Mouse (Mus musculus) ES-E14 (cell line): ENCODE measurements at regions not wholly inside any gene's neighbourhood (a gene's known extent, or its start where the extent isn't known, plus 50 kb on each side); places are given as distances from the start of the nearest gene placed in this dataset.

Experiments
- DNase-seq: peaks from one replicate; pipeline ENCODE4 v3.0.0-alpha.2; 2013; ENCODE audit warnings: low read depth, low spot score
- H3K27ac ChIP-seq: 2 replicates; pipeline ENCODE4 v1.5.1; 2012; ENCODE audit warnings: low read depth, mild to moderate bottlenecking, low read length, moderate library complexity, mixed read lengths; ENCODE audit not compliant: poor library complexity, insufficient read depth, severe bottlenecking
- H3K36me3 ChIP-seq: 2 replicates; pipeline ENCODE4 v1.6.1; 2012; ENCODE audit warnings: mild to moderate bottlenecking, low read length, moderate library complexity, mixed read lengths; ENCODE audit not compliant: control insufficient read depth, poor library complexity, insufficient read depth, severe bottlenecking
- H3K4me1 ChIP-seq, 2 experiments: fragments of 150-350 bp in 1 of 2; sonication (generic) in 1 of 2; 2 replicates each; pipeline ENCODE4 v1.6.1; 2012; ENCODE audit warnings: low read length in 2 of 2, mild to moderate bottlenecking in 1 of 2, mixed read lengths in 1 of 2; ENCODE audit not compliant: control insufficient read depth in 2 of 2, insufficient read depth in 2 of 2, poor library complexity in 1 of 2
- H3K4me3 ChIP-seq, 2 experiments: fragments of 150-350 bp in 1 of 2; sonication (generic) in 1 of 2; 2 replicates each; pipeline ENCODE4 v1.5.1; 2012; ENCODE audit warnings: low read length in 2 of 2, low read depth in 1 of 2, mild to moderate bottlenecking in 1 of 2, mixed read lengths in 1 of 2; ENCODE audit not compliant: insufficient read depth in 1 of 2, poor library complexity in 1 of 2, severe bottlenecking in 1 of 2
- H3K9ac ChIP-seq: 2 replicates; pipeline ENCODE4 v1.6.1; 2012; ENCODE audit warnings: low read depth, mild to moderate bottlenecking, low read length, mixed read lengths; ENCODE audit not compliant: poor library complexity, insufficient read depth, severe bottlenecking
- H3K9me3 ChIP-seq: fragments of 150-350 bp; sonication (generic); 2 replicates; pipeline ENCODE4 v1.6.1; 2012; ENCODE audit warnings: low read depth, mild to moderate bottlenecking, low read length; ENCODE audit not compliant: control insufficient read depth, insufficient read depth
- CHD2 ChIP-seq: IDR thresholded peaks from 2 replicates; pipeline ENCODE4 v1.6.1; 2014; ENCODE audit warnings: mild to moderate bottlenecking, low read depth, low read length, inconsistent platforms
- HCFC1 ChIP-seq: IDR thresholded peaks from 2 replicates; pipeline ENCODE4 v1.6.1; 2012; ENCODE audit warnings: low read length, inconsistent platforms, borderline replicate concordance; ENCODE audit not compliant: insufficient read depth
- MAFK ChIP-seq: IDR thresholded peaks from 2 replicates; pipeline ENCODE4 v1.6.1; 2014; ENCODE audit warnings: mild to moderate bottlenecking, low read depth, low read length, inconsistent platforms; ENCODE audit not compliant: insufficient read depth
- ZC3H11A ChIP-seq: IDR thresholded peaks from 2 replicates; pipeline ENCODE4 v1.6.1; 2012; ENCODE audit warnings: low read depth, mild to moderate bottlenecking, inconsistent platforms, low read length, borderline replicate concordance
- ZNF384 ChIP-seq: IDR thresholded peaks from 2 replicates; pipeline ENCODE4 v1.6.1; 2012; ENCODE audit warnings: low read depth, low read length, inconsistent platforms
- in situ Hi-C, 2 experiments: fragments of 600-800 bp; cut with MboI; formaldehyde crosslinking; loops; one replicate each; pipeline ENCODE4 v1.15.1; 2025; ENCODE audit warnings: low sequenced_read_pairs in 2 of 2, inconsistent platforms in 1 of 2; ENCODE audit not compliant: unreplicated experiment in 2 of 2

- no peaks in the 10 kb centered on the region for H3K9me3 ChIP-seq
- no peaks in the 10 kb centered on the region for H3K36me3 ChIP-seq
- TF ChIP-seq ZNF384 (no peak), ZC3H11A (no peak), MAFK (no peak), CHD2 (no peak), HCFC1 (no peak)
- no peak for DNase-seq
- H3K4me1 ChIP-seq: no peaks in the 10 kb centered on the region
- no peak overlapping the region for H3K27ac ChIP-seq
- in situ Hi-C loops: no loop called here
- no peak overlapping the region for H3K4me3 ChIP-seq
- H3K9ac ChIP-seq: no peak overlapping the region
These were observed 77.1 kb upstream of the Plxna2 start for GRCm38 (mm10) chr1:194540923-194541322.

GRCm38 (mm10) chr1:194527342-194528165 lies 90.5 kb upstream of the Plxna2 start:
- Histone ChIP-seq H3K9ac (no peak overlapping the region), H3K4me3 (no peak overlapping the region), H3K36me3 (no peaks in the 10 kb centered on the region), H3K4me1 (no peaks in the 10 kb centered on the region), H3K27ac (no peak overlapping the region), H3K9me3 (no peaks in the 10 kb centered on the region)
- no peak for DNase-seq
- in situ Hi-C loops: no loop called here
- TF ChIP-seq CHD2: no peak
- no peak for TF ChIP-seq ZNF384
- no peak for TF ChIP-seq HCFC1
- TF ChIP-seq MAFK: no peak
- TF ChIP-seq ZC3H11A: no peak

- Histone ChIP-seq H3K4me1 (no peaks in the 10 kb centered on the region), H3K4me3 (no peak overlapping the region), H3K9me3 (no peaks in the 10 kb centered on the region), H3K36me3 (no peaks in the 10 kb centered on the region), H3K27ac (no peak overlapping the region), H3K9ac (no peak overlapping the region)
- TF ChIP-seq HCFC1: no peak
- no peak for TF ChIP-seq ZNF384
- TF ChIP-seq CHD2: no peak
- no peak for TF ChIP-seq MAFK
- TF ChIP-seq ZC3H11A: no peak
- in situ Hi-C loops: no loop called here
- no peak for DNase-seq
These were observed 93.0 kb upstream of the Plxna2 start for GRCm38 (mm10) chr1:194524976-194525375.

GRCm38 (mm10) chr1:194521216-194521615 lies 96.8 kb upstream of the Plxna2 start:
- no peak for TF ChIP-seq MAFK
- no peak for TF ChIP-seq ZNF384
- no peak for TF ChIP-seq HCFC1
- TF ChIP-seq ZC3H11A: no peak
- no peak for TF ChIP-seq CHD2
- H3K36me3 ChIP-seq: no peaks in the 10 kb centered on the region
- H3K4me1 ChIP-seq: no peaks in the 10 kb centered on the region
- H3K27ac ChIP-seq: no peak overlapping the region
- in situ Hi-C loops: no loop called here
- H3K9ac ChIP-seq: no peak overlapping the region
- no peak overlapping the region for H3K4me3 ChIP-seq
- no peaks in the 10 kb centered on the region for H3K9me3 ChIP-seq
- no peak for DNase-seq
